Comparison of ENCODE assay signal across 18 mouse cellular contexts in genomic region chr2:24442303-24442925, GRCm38 (mm10). TPM values are rescaled to one million over a fixed set of nuclear protein-coding genes. Genes with fewer than 3 reads are reported as not detected.
"Had no signal": no experiment of that assay in that cellular context is flagged by ENCODE, and none has a peak within 500 bp of the region (broad histone marks: within the 10 kb centered on the region; RNA-seq: fewer than 3 reads in every experiment).

No protein-coding gene starts in this region.

- H3K27ac ChIP-seq: limb, embryonic 15.5 days; liver, embryonic 13.5 days; midbrain, embryonic 10.5 days; midbrain, embryonic 15.5 days; neural tube, embryonic 12.5 days had no signal

- H3K36me3 ChIP-seq: limb, embryonic 15.5 days; liver, embryonic 13.5 days; midbrain, embryonic 15.5 days; neural tube, embryonic 12.5 days had no signal

- H3K4me3 ChIP-seq: limb, embryonic 15.5 days; liver, embryonic 13.5 days; midbrain, embryonic 10.5 days; midbrain, embryonic 15.5 days; neural tube, embryonic 12.5 days had no signal

- H3K4me1 ChIP-seq: limb, embryonic 15.5 days; liver, embryonic 13.5 days; midbrain, embryonic 10.5 days; midbrain, embryonic 15.5 days; neural tube, embryonic 12.5 days had no signal

- H3K9ac ChIP-seq: limb, embryonic 15.5 days; liver, embryonic 13.5 days; liver, postnatal 0 days; midbrain, embryonic 15.5 days; neural tube, embryonic 12.5 days had no signal

- DNase-seq: kidney, postnatal 25 days; layer of hippocampus, adult 9-11 months; layer of hippocampus, postnatal 36 days; liver, embryonic 13.5 days; liver, postnatal 0 days; lung, postnatal 36 days; thymus, adult 18-20 months; thymus, postnatal 14 days had no signal

- H3K27me3 ChIP-seq: limb, embryonic 15.5 days; liver, embryonic 13.5 days; midbrain, embryonic 15.5 days; neural tube, embryonic 12.5 days had no signal

- ATAC-seq: liver, postnatal 0 days had no signal

- H3K4me2 ChIP-seq: limb, embryonic 15.5 days; liver, embryonic 13.5 days; midbrain, embryonic 15.5 days; neural tube, embryonic 12.5 days had no signal

- H3K9me3 ChIP-seq: limb, embryonic 15.5 days; liver, embryonic 13.5 days; midbrain, embryonic 10.5 days; midbrain, embryonic 15.5 days; neural tube, embryonic 12.5 days had no signal

RNA-seq across cellular contexts. Expression of gene Pax8, which starts 33.0 kb away (rescaled TPM):
- total RNA-seq: layer of hippocampus, postnatal 36 days; left cerebral cortex, adult 8-10 months; left cerebral cortex, postnatal 25 days; monocyte, adult 5-6 weeks; neutrophil, adult 5-6 weeks had no signal
- polyA plus RNA-seq: limb, embryonic 11.5 days; liver, postnatal 0 days; lung, embryonic 16.5 days had no signal
